Mouse (Mus musculus): ENCODE data around the gene Pik3cd. TPM values are rescaled to one million over a fixed set of nuclear protein-coding genes. Genes with fewer than 3 reads are reported as not detected.

The Pik3cd gene
- total and polyA plus RNA-seq, 2 experiments from 2014 or later, result 9.7 to 15.9 TPM

DNA sequence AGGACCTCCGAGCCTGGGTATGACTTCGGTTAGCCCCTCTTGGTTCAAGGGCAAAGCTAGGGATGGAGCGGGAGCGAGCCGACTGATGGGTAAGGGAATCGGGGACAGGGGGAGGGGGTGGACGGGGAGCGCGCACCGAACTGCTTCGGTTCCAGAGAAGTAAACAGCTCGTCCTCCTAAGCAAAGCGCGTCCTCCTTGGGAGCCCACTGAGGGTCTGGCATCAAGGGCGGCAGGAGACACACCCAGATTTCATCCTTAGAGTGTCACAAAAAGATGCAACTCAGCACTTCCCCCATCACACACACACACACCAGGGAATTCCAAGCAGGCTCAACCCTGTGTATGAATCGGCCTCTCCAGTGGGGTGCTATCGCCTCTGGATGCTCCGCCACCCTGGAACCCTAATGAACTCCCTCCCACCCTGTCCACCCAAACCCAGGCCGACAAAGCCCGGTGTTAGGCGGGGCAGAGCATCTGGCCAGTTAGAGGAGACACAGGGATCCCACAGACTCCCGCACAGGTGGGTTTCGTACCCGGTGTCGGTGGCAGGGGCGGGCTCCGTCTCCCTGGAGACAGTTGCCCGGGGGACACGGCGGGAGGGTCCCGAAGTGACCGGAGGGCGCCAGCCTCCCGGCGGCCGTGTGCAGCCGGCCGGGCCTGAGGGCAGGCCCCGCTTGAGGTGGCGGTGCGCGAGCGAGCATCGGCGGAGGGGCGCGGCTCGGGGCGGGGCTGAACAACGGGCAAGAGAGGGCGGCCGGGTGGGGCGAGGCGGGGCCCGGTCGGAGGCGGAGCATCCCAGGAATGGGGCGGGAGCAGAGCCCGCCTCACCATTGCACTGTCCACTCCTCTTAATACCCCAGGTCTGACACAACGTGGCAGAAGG, 26.8 kb downstream of the Pik3cd start:
- peak overlapping the region; percentile 83 for H3K4me2 ChIP-seq (ENCODE audit: low read depth, low read length, poor library complexity, severe bottlenecking)
- peak; percentile 70 for DNase-seq (ENCODE audit: low spot score)
- H3K27ac ChIP-seq (ENCODE audit: low read depth, low read length), result peak overlapping the region; percentile 88
- peak overlapping the region; percentile 71 for H3K4me3 ChIP-seq (ENCODE audit: low read depth, low read length)
- no peak for TF ChIP-seq CTCF (IDR thresholded peaks at IDR 0.05)
- H3K36me3 ChIP-seq (ENCODE audit: insufficient read depth, low read length), result no peaks in the 10 kb centered on the region
- H3K9me3 ChIP-seq (ENCODE audit: low read length), result no peaks in the 10 kb centered on the region
- H3K9ac ChIP-seq (replicated peaks; ENCODE audit: low read length, poor library complexity, severe bottlenecking), result peak overlapping the region; percentile 87
- WGBS, result 1% methylated on average over 57 of the region's 60 CpGs
- peak; percentile 88 for ATAC-seq (ENCODE audit: low FRiP score)
- no peaks in the 10 kb centered on the region for H3K27me3 ChIP-seq (ENCODE audit: insufficient read depth, low read length)
- H3K4me1 ChIP-seq (ENCODE audit: insufficient read depth, low read length), result no peaks in the 10 kb centered on the region

DNA sequence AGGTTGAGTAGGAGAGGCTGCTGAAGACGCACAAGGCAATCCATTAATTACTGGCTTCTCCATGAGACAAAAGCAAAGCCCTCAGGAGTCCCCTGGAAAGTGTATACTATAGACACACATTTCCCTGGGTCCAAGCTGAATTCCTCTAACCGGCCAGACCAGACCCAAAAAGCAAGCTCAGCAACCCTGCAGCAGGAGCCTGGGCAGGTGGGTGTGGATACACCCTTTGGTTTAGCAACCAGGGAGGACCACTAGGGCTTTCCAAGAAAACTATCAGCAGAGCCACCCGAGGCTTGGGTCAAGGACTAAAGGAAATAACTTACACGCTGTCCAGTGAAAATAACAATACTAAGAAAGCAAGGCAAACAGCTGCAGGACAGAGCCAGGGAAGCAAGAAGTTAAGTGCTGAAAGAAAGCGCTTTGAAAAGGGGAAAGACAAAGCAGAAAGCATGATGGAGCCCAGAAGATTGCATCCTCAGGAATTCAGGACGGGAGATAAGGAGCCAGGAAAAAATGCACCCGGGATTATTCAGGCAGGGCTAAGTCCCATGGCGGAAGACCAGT, 27.5 kb downstream of the Pik3cd start:
- H3K27ac ChIP-seq (ENCODE audit: low read depth, low read length), result peak overlapping the region; percentile 88
- ATAC-seq (ENCODE audit: low FRiP score) (no peak), DNase-seq (ENCODE audit: low spot score) (no peak)
- H3K9me3 ChIP-seq (ENCODE audit: low read length), result no peaks in the 10 kb centered on the region
- TF ChIP-seq CTCF (IDR thresholded peaks at IDR 0.05), result no peak
- peak overlapping the region; percentile 87 for H3K9ac ChIP-seq (replicated peaks; ENCODE audit: low read length, poor library complexity, severe bottlenecking)
- peak overlapping the region; percentile 83 for H3K4me2 ChIP-seq (ENCODE audit: low read depth, low read length, poor library complexity, severe bottlenecking)
- no peaks in the 10 kb centered on the region for H3K27me3 ChIP-seq (ENCODE audit: insufficient read depth, low read length)
- 12% methylated on average over 8 of the region's 8 CpGs for WGBS
- H3K4me3 ChIP-seq (ENCODE audit: low read depth, low read length), result peak overlapping the region; percentile 71
- no peaks in the 10 kb centered on the region for H3K36me3 ChIP-seq (ENCODE audit: insufficient read depth, low read length)
- no peaks in the 10 kb centered on the region for H3K4me1 ChIP-seq (ENCODE audit: insufficient read depth, low read length)

- ATAC-seq (ENCODE audit: low FRiP score) (no peak), DNase-seq (ENCODE audit: low spot score) (no peak)
- Histone ChIP-seq H3K4me2 (ENCODE audit: low read depth, low read length, poor library complexity, severe bottlenecking) (no peak overlapping the region), H3K9me3 (ENCODE audit: low read length) (no peaks in the 10 kb centered on the region), H3K27ac (ENCODE audit: low read depth, low read length) (no peak overlapping the region), H3K4me1 (ENCODE audit: insufficient read depth, low read length) (no peaks in the 10 kb centered on the region), H3K36me3 (ENCODE audit: insufficient read depth, low read length) (0 out of 2 replicates have a peak, but pooled peaks cover 2% of the 10 kb centered on the region), H3K9ac (replicated peaks; ENCODE audit: low read length, poor library complexity, severe bottlenecking) (no peak overlapping the region), H3K27me3 (ENCODE audit: insufficient read depth, low read length) (no peaks in the 10 kb centered on the region), H3K4me3 (ENCODE audit: low read depth, low read length) (no peak overlapping the region)
- 94% methylated on average over 5 of the region's 5 CpGs for WGBS
- TF ChIP-seq CTCF (IDR thresholded peaks at IDR 0.05), result no peak
Measured at GRCm38 (mm10) chr4:149672747-149673146, 29.6 kb downstream of the Pik3cd start.

DNA sequence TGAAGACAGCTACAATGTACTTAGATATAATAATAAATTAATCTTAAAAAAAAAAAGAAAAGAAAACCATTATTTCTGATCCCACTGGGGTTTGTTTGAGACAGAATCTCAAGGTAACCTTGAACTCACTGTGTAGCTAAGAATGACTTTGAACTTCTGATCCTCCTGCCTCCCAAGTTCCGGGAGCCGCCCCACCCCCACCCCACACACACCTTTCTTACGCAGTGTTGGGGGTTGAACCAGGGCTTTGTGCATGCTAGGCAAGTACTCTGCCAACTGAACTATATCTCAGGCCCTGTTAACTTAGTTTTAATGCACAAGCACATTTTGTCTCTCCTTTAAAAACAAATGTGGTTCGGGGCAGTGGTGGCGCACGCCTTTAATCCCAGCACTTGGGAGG, 31.2 kb downstream of the Pik3cd start:
- no peaks in the 10 kb centered on the region for H3K4me1 ChIP-seq (ENCODE audit: insufficient read depth, low read length)
- DNase-seq (ENCODE audit: low spot score), result no peak
- WGBS, result 96% methylated on average over 6 of the region's 6 CpGs
- H3K9me3 ChIP-seq (ENCODE audit: low read length), result no peaks in the 10 kb centered on the region
- H3K27me3 ChIP-seq (ENCODE audit: insufficient read depth, low read length), result no peaks in the 10 kb centered on the region
- no peak overlapping the region for H3K9ac ChIP-seq (replicated peaks; ENCODE audit: low read length, poor library complexity, severe bottlenecking)
- no peak for TF ChIP-seq CTCF (IDR thresholded peaks at IDR 0.05)
- 0 out of 2 replicates have a peak, but pooled peaks cover 2% of the 10 kb centered on the region for H3K36me3 ChIP-seq (ENCODE audit: insufficient read depth, low read length)
- ATAC-seq (ENCODE audit: low FRiP score), result no peak
- H3K27ac ChIP-seq (ENCODE audit: low read depth, low read length), result no peak overlapping the region
- no peak overlapping the region for H3K4me3 ChIP-seq (ENCODE audit: low read depth, low read length)
- H3K4me2 ChIP-seq (ENCODE audit: low read depth, low read length, poor library complexity, severe bottlenecking), result no peak overlapping the region

GRCm38 (mm10) chr4:149665692-149666090, 36.7 kb downstream of the Pik3cd start:
- Histone ChIP-seq H3K4me3 (ENCODE audit: low read depth, low read length) (no peak overlapping the region), H3K9me3 (ENCODE audit: low read length) (no peaks in the 10 kb centered on the region), H3K27ac (ENCODE audit: low read depth, low read length) (no peak overlapping the region), H3K9ac (replicated peaks; ENCODE audit: low read length, poor library complexity, severe bottlenecking) (no peak overlapping the region), H3K4me2 (ENCODE audit: low read depth, low read length, poor library complexity, severe bottlenecking) (no peak overlapping the region), H3K4me1 (ENCODE audit: insufficient read depth, low read length) (no peaks in the 10 kb centered on the region), H3K27me3 (ENCODE audit: insufficient read depth, low read length) (no peaks in the 10 kb centered on the region), H3K36me3 (ENCODE audit: insufficient read depth, low read length) (peaks cover 13% of the 10 kb centered on the region)
- ATAC-seq (ENCODE audit: low FRiP score) (no peak), DNase-seq (ENCODE audit: low spot score) (no peak)
- no peak for TF ChIP-seq CTCF (IDR thresholded peaks at IDR 0.05)
- whole genome bisulfite sequencing, result 92% methylated on average over 6 of the region's 6 CpGs
